Mouse (Mus musculus) embryonic fibroblast, embryonic 13.5 days (primary cell): ENCODE results near the gene Tcf7.

Source experiments
- CTCF ChIP-seq: IDR thresholded peaks from 2 replicates; pipeline ENCODE4 v1.5.1; 2011; ENCODE audit warnings: mild to moderate bottlenecking, control low read depth, low read length, moderate library complexity, borderline replicate concordance; ENCODE audit not compliant: insufficient read depth
- POLR2A ChIP-seq: IDR thresholded peaks from 2 replicates; pipeline ENCODE4 v1.6.1; 2011; ENCODE audit warnings: low read depth, mild to moderate bottlenecking, control low read depth, low read length, moderate library complexity

- TF ChIP-seq CTCF (no peak), POLR2A (no peak)
Observed at GRCm38 (mm10) chr11:52228722-52229448, 53.9 kb downstream of the Tcf7 start.
